Mouse (Mus musculus) ES-Bruce4 (cell line): ENCODE data around the gene Atp6v0e2. TPM values are rescaled to one million over a fixed set of nuclear protein-coding genes. Genes with fewer than 3 reads are reported as not detected.

Experiments used
- H3K27ac ChIP-seq: 2 replicates; pipeline ENCODE4 v1.5.1; 2012; ENCODE audit warnings: low read length, inconsistent platforms; ENCODE audit not compliant: insufficient read depth
- H3K27me3 ChIP-seq: 2 replicates; pipeline ENCODE4 v1.6.1; 2012; ENCODE audit warnings: mild to moderate bottlenecking, low read length, inconsistent platforms; ENCODE audit not compliant: control insufficient read depth, poor library complexity, insufficient read depth, severe bottlenecking
- H3K36me3 ChIP-seq: 2 replicates; pipeline ENCODE4 v1.6.1; 2012; ENCODE audit warnings: inconsistent platforms, mild to moderate bottlenecking, low read length, moderate library complexity; ENCODE audit not compliant: control insufficient read depth, poor library complexity, insufficient read depth, severe bottlenecking
- H3K4me1 ChIP-seq: one replicate; pipeline ENCODE4 v1.8.1; 2011; ENCODE audit warnings: low read length; ENCODE audit not compliant: control insufficient read depth, insufficient read depth
- H3K4me3 ChIP-seq: 2 replicates; pipeline ENCODE4 v1.5.1; 2011; ENCODE audit warnings: low read depth, mild to moderate bottlenecking, low read length
- H3K9ac ChIP-seq: 2 replicates; pipeline ENCODE4 v1.6.1; 2012; ENCODE audit warnings: low read depth, mild to moderate bottlenecking, inconsistent platforms; ENCODE audit not compliant: poor library complexity, severe bottlenecking
- H3K9me3 ChIP-seq: replicated peaks from 2 replicates; pipeline ENCODE4 v1.6.1; 2012; ENCODE audit warnings: mild to moderate bottlenecking, low read length, inconsistent platforms; ENCODE audit not compliant: control insufficient read depth, poor library complexity, insufficient read depth, severe bottlenecking
- CTCF ChIP-seq: IDR thresholded peaks from one replicate; pipeline ENCODE4 v1.8.1; 2011; ENCODE audit warnings: low read depth, low read length
- EP300 ChIP-seq: IDR thresholded peaks from 2 replicates; pipeline ENCODE4 v1.6.1; 2011; ENCODE audit warnings: low read depth, low read length; ENCODE audit not compliant: insufficient read depth
- POLR2A ChIP-seq: IDR thresholded peaks from one replicate; pipeline ENCODE4 v1.8.1; 2011; ENCODE audit warnings: low read length; ENCODE audit not compliant: insufficient read depth
- polyA plus RNA-seq: library from polyadenylated mRNA; stranded (reverse); fragments of >200 nt; gene quantifications from 2 replicates; pipeline ENCODE4 v1.2.4, GENCODE M21; 2011; ENCODE audit warnings: low read depth; ENCODE audit not compliant: missing spikeins, insufficient read depth, insufficient read length

Gene Atp6v0e2
- polyA plus RNA-seq, 1 experiment: 16.9 TPM

- Histone ChIP-seq H3K27me3 (no peaks in the 10 kb centered on the region), H3K4me1 (no peaks in the 10 kb centered on the region), H3K9ac (peak within 1 kb of the TSS; percentile 56), H3K27ac (peak within 1 kb of the TSS; percentile 69), H3K4me3 (peak within 1 kb of the TSS; percentile 90), H3K36me3 (no peaks in the 10 kb centered on the region), H3K9me3 (no peaks in the 10 kb centered on the region)
- TF ChIP-seq CTCF (no peak), EP300 (peak; percentile 63; the same call in 1 of the 2 replicates)
Observed at GRCm38 (mm10) chr6:48554280-48555103, 17.1 kb downstream of the Atp6v0e2 start, which contains the start of gene Lrrc61. Gene Lrrc61, plus strand, starts transcription at chr6:48554796.

- Histone ChIP-seq H3K27ac (peak overlapping the region; percentile 69), H3K4me1 (no peaks in the 10 kb centered on the region), H3K27me3 (no peaks in the 10 kb centered on the region), H3K36me3 (no peaks in the 10 kb centered on the region), H3K9ac (peak overlapping the region; percentile 56), H3K9me3 (no peaks in the 10 kb centered on the region), H3K4me3 (peak overlapping the region; percentile 90)
- no peak for TF ChIP-seq POLR2A
- no peak for TF ChIP-seq EP300
- no peak for TF ChIP-seq CTCF
Observed at GRCm38 (mm10) chr6:48555104-48555890, 17.9 kb downstream of the Atp6v0e2 start.

GRCm38 (mm10) chr6:48555956-48556355 is 18.5 kb downstream of the Atp6v0e2 start:
- H3K9ac ChIP-seq: no peak overlapping the region
- no peak for TF ChIP-seq CTCF
- TF ChIP-seq EP300: no peak
- no peak for TF ChIP-seq POLR2A
- no peak overlapping the region for H3K27ac ChIP-seq
- no peaks in the 10 kb centered on the region for H3K4me1 ChIP-seq
- H3K9me3 ChIP-seq: no peaks in the 10 kb centered on the region
- H3K4me3 ChIP-seq: no peak overlapping the region
- H3K36me3 ChIP-seq: no peaks in the 10 kb centered on the region
- no peaks in the 10 kb centered on the region for H3K27me3 ChIP-seq

- no peaks in the 10 kb centered on the region for H3K4me1 ChIP-seq
- H3K36me3 ChIP-seq: no peaks in the 10 kb centered on the region
- H3K9me3 ChIP-seq: no peaks in the 10 kb centered on the region
- H3K9ac ChIP-seq: no peak overlapping the region
- no peak overlapping the region for H3K27ac ChIP-seq
- TF ChIP-seq EP300: no peak
- no peak for TF ChIP-seq CTCF
- TF ChIP-seq POLR2A: no peak
- H3K27me3 ChIP-seq: no peaks in the 10 kb centered on the region
- H3K4me3 ChIP-seq: no peak overlapping the region
Observed at GRCm38 (mm10) chr6:48565693-48566310, 28.4 kb downstream of the Atp6v0e2 start.

- no peaks in the 10 kb centered on the region for H3K9me3 ChIP-seq
- no peak overlapping the region for H3K9ac ChIP-seq
- H3K4me1 ChIP-seq: no peaks in the 10 kb centered on the region
- H3K27me3 ChIP-seq: no peaks in the 10 kb centered on the region
- H3K4me3 ChIP-seq: no peak overlapping the region
- no peak for TF ChIP-seq CTCF
- TF ChIP-seq POLR2A: no peak
- TF ChIP-seq EP300: no peak
- no peak overlapping the region for H3K27ac ChIP-seq
- H3K36me3 ChIP-seq: no peaks in the 10 kb centered on the region
Observed at GRCm38 (mm10) chr6:48566312-48566711, 28.9 kb downstream of the Atp6v0e2 start.
